Comparison of ENCODE assay signal across 8 mouse cellular contexts in genomic region chr8:122577116-122577515, GRCm38 (mm10). TPM values are rescaled to one million over a fixed set of nuclear protein-coding genes. Genes with fewer than 3 reads are reported as not detected.
DNase-seq lines count a peak whose midpoint lies in the region; ATAC-seq lines count a peak whose summit lies in the region.

No protein-coding gene starts in this region.

- WGBS in liver, embryonic 11.5 days, result 51% methylated on average over 10 of the region's 10 CpGs
- 42% methylated on average over 10 of the region's 10 CpGs for whole genome bisulfite sequencing in forebrain, embryonic 11.5 days
- WGBS in limb, embryonic 11.5 days, result 39% methylated on average over 10 of the region's 10 CpGs
- WGBS in neural tube, embryonic 15.5 days, result 44% methylated on average over 10 of the region's 10 CpGs

- peaks cover 44% of the 10 kb centered on the region for H3K4me1 ChIP-seq in liver, embryonic 11.5 days (replicated peaks; ENCODE audit: control insufficient read depth, insufficient read depth, low read length)
- peaks cover 24% of the 10 kb centered on the region for H3K4me1 ChIP-seq in forebrain, embryonic 11.5 days (replicated peaks; ENCODE audit: control insufficient read depth, insufficient read depth, low read length)
- peaks cover 37% of the 10 kb centered on the region for H3K4me1 ChIP-seq in limb, embryonic 11.5 days (ENCODE audit: control insufficient read depth, insufficient read depth, low read length)
- peaks cover 32% of the 10 kb centered on the region for H3K4me1 ChIP-seq in neural tube, embryonic 15.5 days

- H3K27ac ChIP-seq in liver, embryonic 11.5 days (ENCODE audit: low read depth, low read length), result no peak overlapping the region
- H3K27ac ChIP-seq in forebrain, embryonic 11.5 days (ENCODE audit: low read depth, low read length), result no peak overlapping the region
- H3K27ac ChIP-seq in limb, embryonic 11.5 days (replicated peaks; ENCODE audit: low read depth, low read length), result peak overlapping the region; percentile 77
- H3K27ac ChIP-seq in neural tube, embryonic 15.5 days (replicated peaks), result peak overlapping the region; percentile 81

- H3K4me2 ChIP-seq in liver, embryonic 11.5 days, result peak overlapping the region; percentile 91
- peak overlapping the region; percentile 52; the same call in 1 of the 2 replicates for H3K4me2 ChIP-seq in forebrain, embryonic 11.5 days (ENCODE audit: low read depth, low read length, severe bottlenecking)
- H3K4me2 ChIP-seq in limb, embryonic 11.5 days (ENCODE audit: low read depth, severe bottlenecking), result peak overlapping the region; percentile 90; the same call in 1 of the 2 replicates
- peak overlapping the region; percentile 72 for H3K4me2 ChIP-seq in neural tube, embryonic 15.5 days

- intact Hi-C loops in gastrocnemius, postnatal 14 days (cut with DNase I; ENCODE audit: low total_unique reads), result no loop called here

- H3K9me3 ChIP-seq in liver, embryonic 11.5 days (ENCODE audit: control insufficient read depth, low read length), result no peaks in the 10 kb centered on the region
- H3K9me3 ChIP-seq in forebrain, embryonic 11.5 days (ENCODE audit: control insufficient read depth, low read length), result no peaks in the 10 kb centered on the region
- H3K9me3 ChIP-seq in limb, embryonic 11.5 days (ENCODE audit: control insufficient read depth, low read length), result no peaks in the 10 kb centered on the region
- no peaks in the 10 kb centered on the region for H3K9me3 ChIP-seq in neural tube, embryonic 15.5 days (replicated peaks)

- no peak for ATAC-seq in liver, embryonic 11.5 days (replicated peaks; ENCODE audit: low FRiP score)
- peak; percentile 26 for ATAC-seq in forebrain, embryonic 11.5 days (replicated peaks; ENCODE audit: low FRiP score)
- ATAC-seq in limb, embryonic 11.5 days (ENCODE audit: insufficient number of reproducible peaks, low FRiP score, low TSS enrichment, low read depth), result no peak
- peak; percentile 37; the same call in 1 of the 2 replicates for ATAC-seq in neural tube, embryonic 15.5 days (ENCODE audit: low FRiP score)

- H3K36me3 ChIP-seq in liver, embryonic 11.5 days (ENCODE audit: control insufficient read depth, insufficient read depth, low read length), result peaks cover 10% of the 10 kb centered on the region
- peaks cover 4% of the 10 kb centered on the region; the same call in 1 of the 2 replicates for H3K36me3 ChIP-seq in forebrain, embryonic 11.5 days (ENCODE audit: control insufficient read depth, insufficient read depth, low read length)
- peaks cover 8% of the 10 kb centered on the region; the same call in 1 of the 2 replicates for H3K36me3 ChIP-seq in limb, embryonic 11.5 days (ENCODE audit: control insufficient read depth, insufficient read depth, low read length)
- peaks cover 6% of the 10 kb centered on the region; the same call in 1 of the 2 replicates for H3K36me3 ChIP-seq in neural tube, embryonic 15.5 days

- DNase-seq in liver, embryonic 11.5 days (ENCODE audit: low spot score), result no peak
- no peak for DNase-seq in liver
- DNase-seq in forebrain, embryonic 11.5 days (ENCODE audit: low spot score), result no peak
- DNase-seq in limb, embryonic 11.5 days (ENCODE audit: low spot score), result no peak
- DNase-seq in adrenal gland, adult 8-10 months, result no peak
- DNase-seq in gastrocnemius, postnatal 14 days, result no peak
- no peak for DNase-seq in kidney, postnatal 25 days

- H3K27me3 ChIP-seq in liver, embryonic 11.5 days (replicated peaks; ENCODE audit: control insufficient read depth, insufficient read depth, low read length), result no peaks in the 10 kb centered on the region
- no peaks in the 10 kb centered on the region for H3K27me3 ChIP-seq in forebrain, embryonic 11.5 days (ENCODE audit: control insufficient read depth, insufficient read depth, low read length)
- H3K27me3 ChIP-seq in limb, embryonic 11.5 days (ENCODE audit: control insufficient read depth, insufficient read depth, low read length), result no peaks in the 10 kb centered on the region
- H3K27me3 ChIP-seq in neural tube, embryonic 15.5 days (replicated peaks), result no peaks in the 10 kb centered on the region

- H3K4me3 ChIP-seq in liver, embryonic 11.5 days (ENCODE audit: low read depth, low read length), result no peak overlapping the region
- H3K4me3 ChIP-seq in forebrain, embryonic 11.5 days (ENCODE audit: low read depth, low read length), result peak overlapping the region; percentile 44; the same call in 1 of the 2 replicates
- H3K4me3 ChIP-seq in limb, embryonic 11.5 days (ENCODE audit: low read depth, low read length), result no peak overlapping the region
- peak overlapping the region; percentile 60 for H3K4me3 ChIP-seq in neural tube, embryonic 15.5 days (replicated peaks)

- no peak overlapping the region for H3K9ac ChIP-seq in liver, embryonic 11.5 days (ENCODE audit: low read depth, low read length)
- peak overlapping the region; percentile 61 for H3K9ac ChIP-seq in forebrain, embryonic 11.5 days (ENCODE audit: low read length)
- 0 out of 2 replicates have a peak overlapping the region, but pooled peaks have one; percentile 35 for H3K9ac ChIP-seq in limb, embryonic 11.5 days (ENCODE audit: low read length)
- H3K9ac ChIP-seq in neural tube, embryonic 15.5 days (replicated peaks), result peak overlapping the region; percentile 81

RNA-seq across cellular contexts. Expression of gene Aprt, which starts 0.4 kb away (rescaled TPM):
- 400 and 425 TPM in 2 replicates for polyA plus RNA-seq in liver, embryonic 11.5 days (2014; fragmentation: Nextera tagmentation; extraction: Ambion mirVana)
- polyA plus RNA-seq in forebrain, embryonic 11.5 days (2014; fragmentation: Nextera tagmentation; extraction: Ambion mirVana), result 235 and 251 TPM in 2 replicates
- 271 and 284 TPM in 2 replicates for polyA plus RNA-seq in limb, embryonic 11.5 days (2014; fragmentation: Nextera tagmentation; extraction: Ambion mirVana)
- polyA plus RNA-seq in neural tube, embryonic 15.5 days (2015; fragmentation: Nextera tagmentation; extraction: Ambion mirVana), result 189 and 207 TPM in 2 replicates
- total RNA-seq in adrenal gland, adult 8-10 months (2022), result 100 to 1,000 TPM in 3 of 4 experiments, 10 to 100 TPM in 1; 83.4 to 110 (median 106) TPM
- 10 to 100 TPM; 40.1 to 44.1 TPM for total RNA-seq in gastrocnemius, postnatal 14 days (2021)

RNA-seq across cellular contexts. Expression of gene Cdt1, which starts 9.3 kb away (rescaled TPM):
- polyA plus RNA-seq in liver, embryonic 11.5 days (2014; fragmentation: Nextera tagmentation; extraction: Ambion mirVana), result 93.2 and 98.2 TPM in 2 replicates
- 57.9 and 59.6 TPM in 2 replicates for polyA plus RNA-seq in forebrain, embryonic 11.5 days (2014; fragmentation: Nextera tagmentation; extraction: Ambion mirVana)
- 46.4 and 51.7 TPM in 2 replicates for polyA plus RNA-seq in limb, embryonic 11.5 days (2014; fragmentation: Nextera tagmentation; extraction: Ambion mirVana)
- 6.8 and 15.4 TPM in 2 replicates for polyA plus RNA-seq in neural tube, embryonic 15.5 days (2015; fragmentation: Nextera tagmentation; extraction: Ambion mirVana)
- 1 to 10 TPM; 4.8 to 9.9 (median 8.2) TPM for total RNA-seq in adrenal gland, adult 8-10 months (2022)
- 1 to 10 TPM; 1.8 to 3.0 TPM for total RNA-seq in gastrocnemius, postnatal 14 days (2021)

RNA-seq across cellular contexts. Expression of gene Piezo1, which starts 26.0 kb away (rescaled TPM):
- polyA plus RNA-seq in liver, embryonic 11.5 days (2014; fragmentation: Nextera tagmentation; extraction: Ambion mirVana), result 29.7 and 45.8 TPM in 2 replicates
- polyA plus RNA-seq in forebrain, embryonic 11.5 days (2014; fragmentation: Nextera tagmentation; extraction: Ambion mirVana), result 5.8 and 5.9 TPM in 2 replicates
- polyA plus RNA-seq in limb, embryonic 11.5 days (2014; fragmentation: Nextera tagmentation; extraction: Ambion mirVana), result 6.2 and 7.2 TPM in 2 replicates
- polyA plus RNA-seq in neural tube, embryonic 15.5 days (2015; fragmentation: Nextera tagmentation; extraction: Ambion mirVana), result 2.1 and 5.1 TPM in 2 replicates
- 10 to 100 TPM; 13.8 to 25.2 (median 18.5) TPM for total RNA-seq in adrenal gland, adult 8-10 months (2022)
- 10 to 100 TPM; 15.1 to 15.4 TPM for total RNA-seq in gastrocnemius, postnatal 14 days (2021)

RNA-seq across cellular contexts. Expression of gene Galns, which starts 34.1 kb away (rescaled TPM):
- polyA plus RNA-seq in liver, embryonic 11.5 days (2014; fragmentation: Nextera tagmentation; extraction: Ambion mirVana), result 6.5 and 6.6 TPM in 2 replicates
- polyA plus RNA-seq in forebrain, embryonic 11.5 days (2014; fragmentation: Nextera tagmentation; extraction: Ambion mirVana), result 4.5 and 5.8 TPM in 2 replicates
- 5.2 and 5.5 TPM in 2 replicates for polyA plus RNA-seq in limb, embryonic 11.5 days (2014; fragmentation: Nextera tagmentation; extraction: Ambion mirVana)
- 6.7 and 9.5 TPM in 2 replicates for polyA plus RNA-seq in neural tube, embryonic 15.5 days (2015; fragmentation: Nextera tagmentation; extraction: Ambion mirVana)
- total RNA-seq in adrenal gland, adult 8-10 months (2022), result 10 to 100 TPM in 2 of 4 experiments, 1 to 10 TPM in 2; 6.4 to 11.6 (median 9.1) TPM
- total RNA-seq in gastrocnemius, postnatal 14 days (2021), result 1 to 10 TPM; 2.9 to 3.6 TPM

RNA-seq across cellular contexts. Expression of gene Trappc2l, which starts 34.3 kb away (rescaled TPM):
- polyA plus RNA-seq in liver, embryonic 11.5 days (2014; fragmentation: Nextera tagmentation; extraction: Ambion mirVana), result 40.3 and 44.6 TPM in 2 replicates
- 39.3 and 49.9 TPM in 2 replicates for polyA plus RNA-seq in forebrain, embryonic 11.5 days (2014; fragmentation: Nextera tagmentation; extraction: Ambion mirVana)
- 45.0 and 45.4 TPM in 2 replicates for polyA plus RNA-seq in limb, embryonic 11.5 days (2014; fragmentation: Nextera tagmentation; extraction: Ambion mirVana)
- 103 and 113 TPM in 2 replicates for polyA plus RNA-seq in neural tube, embryonic 15.5 days (2015; fragmentation: Nextera tagmentation; extraction: Ambion mirVana)
- total RNA-seq in adrenal gland, adult 8-10 months (2022), result 10 to 100 TPM; 61.7 to 64.9 (median 62.9) TPM
- 10 to 100 TPM; 47.5 TPM for total RNA-seq in gastrocnemius, postnatal 14 days (2021)

Comparison
In these comparisons a context has a peak if more than half of its experiments do, and no peak if none do; other contexts are left out.
1. ATAC-seq: peak in forebrain, embryonic 11.5 days (single experiment) and neural tube, embryonic 15.5 days (single experiment); none in liver, embryonic 11.5 days (single experiment) and limb, embryonic 11.5 days (single experiment).
2. H3K27ac ChIP-seq: peak in limb, embryonic 11.5 days (single experiment) and neural tube, embryonic 15.5 days (single experiment); none in liver, embryonic 11.5 days (single experiment) and forebrain, embryonic 11.5 days (single experiment).
3. H3K4me3 ChIP-seq: peak in forebrain, embryonic 11.5 days (single experiment) and neural tube, embryonic 15.5 days (single experiment); none in liver, embryonic 11.5 days (single experiment) and limb, embryonic 11.5 days (single experiment).
4. Peak in every context shown above with its lines, with median percentiles within 50 percentile points of each other: H3K4me2 ChIP-seq.